Mouse (Mus musculus) kidney, postnatal 0 days (tissue): Measurements from ENCODE around the gene Gm15080. TPM values are rescaled to one million over a fixed set of nuclear protein-coding genes. Genes with fewer than 3 reads are reported as not detected.
"Not testable (repeated sequence)": the region's sequence is repeated elsewhere in the genome, so short reads cannot be mapped to it uniquely, and the experiment has no call there.

Experiments
- ATAC-seq: fragments of 200-750 bp; cut with Nextera tagmentation; replicated peaks from 2 replicates; pipeline ENCODE4 v1.8.0; 2017; ENCODE audit warnings: low read depth, moderate number of reproducible peaks, moderate TSS enrichment, moderate library complexity; ENCODE audit not compliant: low FRiP score
- DNase-seq: peaks from one replicate; pipeline ENCODE4 v3.0.0-alpha.2; 2016; ENCODE audit warnings: low spot score
- H3K27ac ChIP-seq: fragments of 300-500 bp; sonication (generic); 2 replicates; pipeline ENCODE4 v1.5.1; 2014; ENCODE audit warnings: mild to moderate bottlenecking
- H3K27me3 ChIP-seq: fragments of 300-500 bp; sonication (generic); 2 replicates; pipeline ENCODE4 v1.6.1; 2014; ENCODE audit warnings: low read length, mixed read lengths; ENCODE audit not compliant: insufficient read depth
- H3K36me3 ChIP-seq: fragments of 300-500 bp; sonication (generic); 2 replicates; pipeline ENCODE4 v1.6.1; 2014; ENCODE audit warnings: low read length, mixed read lengths; ENCODE audit not compliant: insufficient read depth
- H3K4me1 ChIP-seq: fragments of 300-500 bp; sonication (generic); replicated peaks from 2 replicates; pipeline ENCODE4 v1.6.1; 2014; ENCODE audit warnings: antibody characterized with exemption, low read length, mixed read lengths; ENCODE audit not compliant: insufficient read depth
- H3K4me2 ChIP-seq: fragments of 300-500 bp; sonication (generic); 2 replicates; pipeline ENCODE4 v1.6.1; 2014; ENCODE audit warnings: mild to moderate bottlenecking, low read length, moderate library complexity, mixed read lengths
- H3K4me3 ChIP-seq: fragments of 300-500 bp; sonication (generic); replicated peaks from 2 replicates; pipeline ENCODE4 v1.5.1; 2014; ENCODE audit warnings: low read depth, low read length
- H3K9ac ChIP-seq: fragments of 300-500 bp; sonication (generic); 2 replicates; pipeline ENCODE4 v1.6.1; 2014; ENCODE audit warnings: low read depth, low read length
- H3K9me3 ChIP-seq: fragments of 300-500 bp; sonication (generic); replicated peaks from 2 replicates; pipeline ENCODE4 v1.6.1; 2016; ENCODE audit warnings: low read length, inconsistent platforms, mixed read lengths
- WGBS: fragments of 180-500 bp; shearing (Covaris S2); extraction: QIAGEN DNeasy Blood & Tissue Kit; methylation state at CpG from one replicate; pipeline ENCODE4 v1.1.7; 2014; 5-methylcytosine and 5-hydroxymethylcytosine counted together
- polyA plus RNA-seq: library from polyadenylated mRNA; unstranded; fragments of >200 nt; fragmentation: Nextera tagmentation; extraction: Ambion mirVana; gene quantifications from 2 replicates; pipeline ENCODE4 v1.2.1, GENCODE M21; 2015

The Gm15080 gene
- polyA plus RNA-seq = not detected in 2 replicates

DNA sequence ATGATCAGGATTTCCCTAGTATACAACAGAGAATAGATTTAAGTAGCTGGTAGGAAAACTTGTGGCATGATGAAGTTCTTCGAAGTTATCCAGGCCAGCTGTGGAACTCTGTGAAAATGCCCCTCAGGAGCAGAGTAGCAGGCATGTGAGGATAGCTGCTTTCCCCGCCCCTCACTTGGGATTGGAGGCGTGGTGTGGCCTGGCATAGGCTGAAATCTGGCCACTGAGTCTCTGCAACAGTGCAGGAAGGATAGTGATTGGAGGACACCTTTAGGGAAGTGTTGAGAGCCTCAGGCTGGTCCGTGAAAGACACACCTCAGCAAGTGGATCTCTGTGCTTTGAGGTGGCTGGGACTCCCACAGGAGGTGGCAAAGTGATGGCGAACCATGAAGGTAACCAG lies at the start of gene Gm15080:
Gene Gm15080, plus strand, starts transcription at position 301 of the 400 bp plus-strand sequence.
- H3K27ac ChIP-seq, H3K4me2 ChIP-seq, H3K4me3 ChIP-seq, H3K27me3 ChIP-seq, H3K9me3 ChIP-seq, DNase-seq, H3K4me1 ChIP-seq, ATAC-seq, H3K36me3 ChIP-seq, H3K9ac ChIP-seq: not testable (repeated sequence)
- WGBS = 100% methylated on average over 1 of the region's 5 CpGs

Other genes starting within 250 kb of the Gm15080 start
- gene Gm15128, start 227.0 kb upstream of the Gm15080 start, polyA plus RNA-seq = not detected in 2 replicates
- gene Gm15107, start 187.7 kb downstream of the Gm15080 start, polyA plus RNA-seq = not detected in 2 replicates